Mouse (Mus musculus) heart, embryonic 14.5 days (tissue): ENCODE data around the gene Rbm31y. TPM values are rescaled to one million over a fixed set of nuclear protein-coding genes. Genes with fewer than 3 reads are reported as not detected.
"Not testable (repeated sequence)": the region's sequence is repeated elsewhere in the genome, so short reads cannot be mapped to it uniquely, and the experiment has no call there.

Source experiments
- ATAC-seq: fragments of 200-750 bp; cut with Nextera tagmentation; 2 replicates; pipeline ENCODE4 v1.8.0; 2017; ENCODE audit warnings: low read depth, moderate TSS enrichment; ENCODE audit not compliant: insufficient number of reproducible peaks, insufficient read depth, low FRiP score
- H3K27ac ChIP-seq, 2 experiments: fragments of 200-500 bp in 1 of 2; fragments of 300-500 bp in 1 of 2; sonication (generic) in 1 of 2; replicated peaks in 1 of 2; 2 replicates each; pipeline ENCODE4 v1.5.1; 2012 to 2014; ENCODE audit warnings: low read depth in 2 of 2, low read length in 2 of 2, control low read depth in 1 of 2, mild to moderate bottlenecking in 1 of 2, mixed read lengths in 1 of 2; ENCODE audit not compliant: control insufficient read depth in 1 of 2, insufficient read depth in 1 of 2
- H3K27me3 ChIP-seq: fragments of 300-500 bp; sonication (generic); 2 replicates; pipeline ENCODE4 v1.6.1; 2014; ENCODE audit warnings: mild to moderate bottlenecking, low read length, control low read depth; ENCODE audit not compliant: control insufficient read depth, insufficient read depth
- H3K36me3 ChIP-seq: fragments of 300-500 bp; sonication (generic); 2 replicates; pipeline ENCODE4 v1.6.1; 2014; ENCODE audit warnings: mild to moderate bottlenecking, control low read depth, low read length, mixed read lengths; ENCODE audit not compliant: control insufficient read depth, insufficient read depth
- H3K4me1 ChIP-seq, 2 experiments: fragments of 200-500 bp in 1 of 2; fragments of 300-500 bp in 1 of 2; sonication (generic) in 1 of 2; 2 replicates each; pipeline ENCODE4 v1.6.1; 2012 to 2014; ENCODE audit warnings: low read length in 2 of 2, control low read depth in 1 of 2, mixed read lengths in 1 of 2; ENCODE audit not compliant: control insufficient read depth in 2 of 2, insufficient read depth in 2 of 2
- H3K4me2 ChIP-seq: fragments of 300-500 bp; sonication (generic); 2 replicates; pipeline ENCODE4 v1.6.1; 2014; ENCODE audit warnings: mild to moderate bottlenecking, low read length
- H3K4me3 ChIP-seq, 2 experiments: fragments of 200-500 bp in 1 of 2; fragments of 300-500 bp in 1 of 2; sonication (generic) in 1 of 2; 2 replicates each; pipeline ENCODE4 v1.5.1; 2012 to 2014; ENCODE audit warnings: low read length in 2 of 2, mild to moderate bottlenecking in 2 of 2, control low read depth in 1 of 2, low read depth in 1 of 2, moderate library complexity in 1 of 2; ENCODE audit not compliant: control insufficient read depth in 1 of 2, insufficient read depth in 1 of 2
- H3K9ac ChIP-seq: fragments of 300-500 bp; sonication (generic); 2 replicates; pipeline ENCODE4 v1.6.1; 2014; ENCODE audit warnings: mild to moderate bottlenecking, low read length
- H3K9me3 ChIP-seq: fragments of 300-500 bp; sonication (generic); 2 replicates; pipeline ENCODE4 v1.6.1; 2016; ENCODE audit warnings: low read length, control low read depth; ENCODE audit not compliant: control insufficient read depth
- WGBS: fragments of 180-500 bp; shearing (Covaris S2); extraction: QIAGEN DNeasy Blood & Tissue Kit; methylation state at CpG from one replicate; pipeline ENCODE4 v1.1.7; 2014; 5-methylcytosine and 5-hydroxymethylcytosine counted together
- polyA plus RNA-seq: library from polyadenylated mRNA; unstranded; fragments of >200 nt; fragmentation: Nextera tagmentation; extraction: Ambion mirVana; gene quantifications from 2 replicates; pipeline ENCODE4 v1.2.1, GENCODE M21; 2014

Rbm31y gene
- not detected in 2 replicates for polyA plus RNA-seq

DNA sequence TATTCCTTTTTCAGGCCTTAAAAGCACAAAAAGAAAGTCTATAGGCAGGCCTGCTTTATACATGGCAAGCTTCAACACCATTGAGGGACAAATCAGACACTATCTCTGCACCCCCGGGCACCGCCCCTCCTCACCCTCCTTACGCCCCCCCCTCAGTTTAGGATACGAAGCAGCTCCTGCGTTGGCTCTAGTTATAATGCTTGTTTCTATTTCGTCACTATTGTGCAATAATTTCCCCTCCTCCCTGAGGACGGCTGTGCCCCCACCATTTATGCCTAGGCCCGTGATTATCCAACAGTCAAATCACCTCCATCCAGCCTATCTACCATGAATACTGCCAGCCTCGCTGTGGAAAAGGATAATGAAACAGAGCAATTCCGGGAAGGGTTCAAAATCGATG lies at the start of gene Rbm31y:
TSS of gene Rbm31y (plus strand) at position 301 of the 400 bp plus-strand sequence.
- not testable (repeated sequence) for H3K9me3 ChIP-seq, H3K9ac ChIP-seq
- WGBS: no CpG with 5 or more reads among the region's 11 CpGs

More for the DNA sequence above, at the start of gene Rbm31y:
- not testable (repeated sequence) for H3K4me3 ChIP-seq, ATAC-seq, H3K36me3 ChIP-seq, H3K4me2 ChIP-seq, H3K27me3 ChIP-seq, H3K4me1 ChIP-seq, H3K27ac ChIP-seq
